Mouse (Mus musculus) cerebellum, postnatal 4 days (tissue): ENCODE measurements around the gene Wee2.

Experiments
- DNase-seq, 2 experiments: peaks; one replicate each; pipeline ENCODE4 v3.0.0; 2022; ENCODE audit warnings: low spot score in 2 of 2, mixed read lengths in 1 of 2

The Wee2 gene

DNA sequence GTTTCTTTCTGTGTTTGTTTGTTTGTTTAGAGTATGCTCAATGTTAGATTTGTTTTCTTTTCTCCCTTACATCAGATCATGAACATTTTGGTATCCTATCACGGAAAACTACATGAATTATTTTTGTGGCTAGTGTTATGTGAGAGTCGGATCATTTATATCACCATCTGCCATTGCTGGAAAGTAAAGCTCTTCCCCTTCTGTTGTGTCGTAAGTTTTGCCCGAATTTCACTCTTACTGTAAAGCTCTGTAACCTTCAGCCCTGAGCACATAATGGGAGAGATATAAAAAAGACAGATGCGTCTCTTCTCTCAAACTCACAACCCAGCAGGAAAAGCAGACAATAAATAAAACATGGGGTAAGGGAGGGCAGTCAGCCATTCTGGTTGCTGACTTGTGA is at the start of gene Wee2:
Gene Wee2 (plus strand): TSS at position 153 of the 400 bp plus-strand sequence.
- no peak for DNase-seq

DNA sequence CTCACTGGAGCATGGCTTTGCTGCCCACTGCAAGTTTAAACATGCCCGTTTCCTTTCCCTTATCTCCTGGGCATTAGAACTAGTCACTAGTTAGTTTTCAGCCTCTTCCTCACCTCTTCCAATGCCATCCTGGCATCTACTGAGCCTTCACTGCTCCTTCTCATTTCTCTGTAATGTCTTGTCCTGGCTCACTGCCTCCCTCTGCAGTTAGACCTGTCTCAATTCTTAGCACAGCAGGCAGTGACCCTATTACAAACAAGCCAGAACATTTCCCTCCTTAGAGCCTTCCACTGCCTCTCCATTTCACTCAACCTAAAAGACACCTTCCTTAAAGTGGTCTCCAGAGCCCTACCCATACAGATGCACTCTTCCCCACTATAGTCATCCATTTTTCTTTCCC is 47.9 kb upstream of the Wee2 start:
- no peak for DNase-seq

DNA sequence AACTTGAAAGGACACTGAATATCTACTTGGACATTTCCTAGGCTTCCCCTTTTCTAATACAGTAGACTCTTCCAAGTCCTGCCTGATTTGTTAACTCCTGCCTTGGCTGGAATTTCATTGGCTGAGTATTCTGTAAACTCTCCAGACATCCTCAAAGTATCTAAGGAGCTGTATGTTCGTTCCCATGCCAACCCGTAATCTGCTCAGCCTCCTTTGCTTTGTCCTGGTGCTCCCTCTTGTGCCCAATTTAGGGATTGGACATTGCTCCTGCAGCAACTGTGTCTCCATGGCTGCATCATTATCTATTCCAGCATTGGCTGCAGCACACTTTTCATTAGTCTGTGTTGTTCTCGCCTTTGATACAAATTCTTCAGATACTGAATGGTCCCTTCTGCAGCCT is 45.7 kb upstream of the Wee2 start:
- DNase-seq: peak; percentile 68 to 85

DNA sequence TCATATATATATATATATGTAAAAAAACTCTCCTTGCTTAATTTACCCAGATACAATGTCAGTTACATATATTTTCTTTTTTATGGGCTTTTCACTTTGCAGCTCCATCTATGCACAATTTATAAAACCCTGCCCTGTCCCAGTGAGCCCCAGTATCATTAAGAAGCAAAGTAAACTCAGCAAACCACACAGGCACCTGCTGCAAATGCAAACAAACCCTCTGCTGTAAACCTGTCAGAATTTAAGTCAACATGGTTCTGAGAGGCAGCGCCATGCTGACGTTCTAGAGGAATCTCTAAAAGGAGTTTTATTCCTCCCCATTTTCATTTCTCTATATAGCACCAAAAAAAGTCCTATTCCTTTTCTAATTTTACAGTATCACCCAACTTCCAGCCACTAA is 36.9 kb upstream of the Wee2 start:
- no peak for DNase-seq

DNA sequence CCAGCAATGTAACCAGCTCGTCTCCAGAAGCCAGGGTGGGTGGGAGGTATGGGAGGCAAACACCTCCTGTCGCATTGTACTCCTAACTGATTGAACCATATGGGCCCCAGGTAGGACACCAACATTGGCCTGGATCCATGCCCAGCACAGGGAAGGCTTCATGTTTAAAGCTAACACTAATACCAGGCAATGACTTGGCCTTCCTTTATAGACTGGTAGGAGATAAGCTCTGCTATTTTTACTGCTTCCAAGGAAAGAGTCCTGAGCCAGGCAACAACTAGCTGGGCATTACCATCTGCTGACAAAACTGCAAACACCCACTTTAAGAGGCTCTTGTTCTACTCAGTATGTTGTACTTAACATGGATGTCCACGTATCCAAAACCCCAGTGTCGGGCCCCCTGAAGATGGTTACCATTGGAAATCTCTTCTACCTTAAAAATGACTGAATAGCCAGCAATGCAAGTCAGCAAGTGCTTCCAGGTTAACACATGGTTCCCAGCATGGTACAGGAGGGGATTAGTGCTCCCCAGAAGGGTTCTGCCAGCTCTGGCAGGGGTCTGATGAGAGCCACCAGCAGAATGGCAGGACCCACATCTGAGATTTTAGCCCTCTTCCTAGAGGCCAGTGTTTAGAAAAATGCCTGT is 35.1 kb upstream of the Wee2 start:
- DNase-seq: no peak

DNA sequence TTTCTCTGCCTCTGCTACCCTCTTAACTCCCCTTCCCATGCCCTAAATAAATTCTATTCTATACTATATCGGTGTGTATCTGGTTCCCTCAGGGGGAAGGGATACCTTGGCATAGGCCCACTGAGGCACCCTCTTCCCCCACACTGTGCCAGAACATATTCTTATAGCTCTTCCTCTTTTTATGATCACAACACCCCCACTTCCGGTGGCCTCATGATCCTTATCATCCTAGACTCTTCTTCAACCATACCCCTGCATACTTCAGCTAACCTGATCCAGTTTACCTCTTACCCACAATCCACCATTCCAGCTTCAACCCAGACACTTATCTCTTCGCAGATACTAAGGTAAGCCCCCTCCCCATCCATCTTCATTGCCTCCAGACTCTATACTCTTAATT is 27.8 kb upstream of the Wee2 start:
- DNase-seq: no peak

DNA sequence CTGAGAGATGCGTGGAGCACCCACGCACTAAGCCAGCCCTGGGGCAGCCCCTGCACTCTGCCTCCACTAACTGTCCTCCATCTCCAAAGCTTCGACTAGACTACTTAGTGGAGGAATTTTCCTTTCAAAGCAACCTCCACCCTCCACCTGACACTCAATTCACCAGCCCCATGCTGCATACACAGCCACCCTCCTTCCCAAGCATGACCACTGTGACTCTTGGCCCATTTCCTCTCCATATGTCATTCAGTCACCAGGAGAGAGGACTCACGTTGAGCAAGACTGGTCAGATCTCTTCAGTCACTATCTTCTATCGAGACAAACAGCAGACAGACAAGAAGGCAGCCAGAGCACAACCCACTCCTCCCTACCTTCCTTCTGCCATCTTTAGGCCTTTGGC is 25.8 kb upstream of the Wee2 start:
- DNase-seq: no peak

DNA sequence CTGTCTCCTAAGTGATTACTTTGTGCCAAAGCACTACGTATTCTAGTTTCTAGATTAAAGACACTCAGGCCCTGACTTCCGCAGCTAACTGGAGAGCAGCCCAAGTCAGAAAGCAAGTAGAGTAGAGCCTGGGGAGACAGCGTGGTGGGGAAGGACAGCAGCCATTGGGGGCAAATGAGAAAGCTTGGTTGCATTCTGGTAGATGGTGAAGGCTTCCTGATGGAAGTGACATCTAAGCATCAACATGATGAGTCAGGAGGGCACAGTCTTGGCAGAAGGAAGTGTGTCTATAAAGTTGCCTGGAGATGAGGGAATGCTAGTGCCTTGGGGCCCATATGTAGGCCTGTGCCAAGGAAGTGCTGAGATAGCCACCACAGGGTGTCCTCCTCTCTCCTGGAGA is 25.3 kb upstream of the Wee2 start:
- DNase-seq: no peak

DNA sequence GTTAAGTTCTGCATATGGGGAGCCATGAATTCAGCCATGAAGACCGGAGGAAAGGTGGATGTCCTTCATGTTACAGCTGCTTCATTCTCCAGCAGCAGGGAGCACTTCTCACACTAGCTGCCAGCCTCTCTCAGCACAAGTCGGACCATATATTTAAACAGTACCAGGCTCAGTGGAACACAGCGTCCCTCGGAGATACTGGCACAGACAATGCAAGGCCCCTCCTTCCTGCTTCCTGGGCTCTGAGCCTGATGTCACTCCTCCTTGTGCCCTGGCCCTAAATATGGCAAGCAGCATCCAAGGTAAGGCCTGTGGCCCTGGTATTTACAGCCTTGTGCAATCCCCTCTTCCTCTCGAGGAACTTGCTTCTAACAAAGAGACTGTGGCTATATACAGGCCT is 23.1 kb upstream of the Wee2 start:
- no peak for DNase-seq

DNA sequence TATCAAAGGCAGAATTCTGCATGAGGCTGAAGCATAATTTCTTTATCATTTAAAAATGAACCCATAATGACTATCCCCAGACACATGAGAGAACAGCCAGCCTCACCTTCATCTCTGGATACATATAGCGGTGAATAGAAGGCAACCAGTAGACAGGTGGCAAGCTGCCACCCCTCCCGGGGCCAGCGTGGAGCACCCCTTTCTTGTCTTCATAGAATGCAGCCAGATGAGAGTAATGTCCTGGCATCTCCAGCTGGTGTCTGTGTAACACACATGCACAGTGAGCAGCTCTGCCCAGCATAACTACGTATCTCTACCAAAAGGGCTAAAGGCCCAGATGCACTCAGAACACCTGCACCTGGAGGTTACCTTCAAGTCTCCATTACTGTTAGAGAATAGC is 20.5 kb upstream of the Wee2 start:
- DNase-seq: no peak

DNA sequence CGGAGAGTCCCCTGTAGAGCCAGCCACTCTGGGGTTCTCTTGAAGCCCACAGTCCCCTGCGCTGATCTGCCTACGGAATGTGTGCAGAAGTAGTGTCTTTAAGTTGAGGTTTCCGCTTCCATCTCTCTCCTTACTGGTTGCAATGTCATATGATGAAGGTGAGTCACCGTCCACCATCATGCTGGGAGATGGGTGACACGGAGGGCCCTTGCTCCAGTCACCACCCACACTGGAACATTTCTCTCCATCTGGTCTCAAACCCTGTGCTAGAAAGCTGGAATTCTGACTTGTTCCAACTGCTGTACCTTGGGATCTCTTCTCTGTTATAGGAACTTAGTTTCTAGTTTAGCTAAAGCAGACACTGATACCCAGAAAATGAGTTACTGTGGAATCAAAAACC is 17.8 kb upstream of the Wee2 start:
- DNase-seq: no peak

DNA sequence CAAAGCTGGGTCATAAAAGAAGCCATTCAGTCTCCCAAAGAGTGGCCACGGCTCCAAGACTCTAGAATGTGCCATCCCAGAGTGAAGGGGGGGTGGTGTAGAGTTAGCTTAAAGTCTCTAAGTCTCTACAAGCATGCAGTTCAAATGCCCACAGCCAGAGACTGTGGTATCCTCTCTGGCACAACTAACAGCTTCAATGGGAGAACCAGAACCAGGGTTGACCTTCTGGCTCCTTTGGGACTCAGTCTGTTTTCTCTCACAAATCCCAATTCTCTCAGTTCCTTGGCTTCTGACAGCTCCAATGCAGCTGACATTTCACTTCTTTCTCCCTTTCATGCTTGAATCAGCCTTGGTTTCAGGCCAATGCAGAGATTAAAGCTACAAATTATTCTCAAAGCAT is 15.9 kb upstream of the Wee2 start:
- DNase-seq: no peak

DNA sequence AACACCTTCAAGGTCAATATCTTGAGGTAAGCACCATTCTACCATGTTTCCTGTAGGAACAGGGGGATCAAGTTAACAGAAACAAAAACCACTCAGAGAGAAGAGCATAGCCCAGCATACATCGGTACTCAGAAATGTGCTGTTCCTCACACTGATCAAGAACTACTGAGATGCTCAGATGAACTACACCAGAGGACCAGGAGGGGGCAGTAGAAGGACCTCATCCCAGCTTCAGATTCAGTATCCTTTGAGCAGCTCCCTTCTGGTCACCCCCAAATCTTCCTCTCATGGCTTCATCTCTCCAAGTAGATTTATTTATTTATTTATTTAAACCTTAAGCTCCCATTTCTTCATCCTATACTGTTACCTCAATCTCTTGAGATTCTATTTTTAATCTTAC is 15.1 kb upstream of the Wee2 start:
- DNase-seq: peak in 1 of 2 experiments; percentile 51

DNA sequence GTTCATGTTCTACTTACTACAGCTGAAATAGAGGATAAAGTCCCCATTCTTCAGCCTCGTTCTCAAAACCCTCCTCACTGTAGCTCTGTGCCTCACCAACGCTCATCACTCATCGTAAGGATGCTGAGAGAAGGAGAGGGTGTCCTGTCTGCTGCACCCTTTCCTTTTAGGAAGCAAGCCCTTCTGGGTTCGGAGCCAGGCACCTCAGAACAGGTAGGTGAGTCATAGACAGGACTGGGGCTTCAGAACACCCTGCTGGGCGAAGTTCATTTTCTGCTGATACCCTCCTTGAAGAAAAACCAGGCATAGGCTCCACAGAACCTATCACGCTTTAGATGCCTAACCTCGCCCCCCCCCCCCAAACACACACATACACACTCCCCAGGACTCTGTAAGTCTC is 11.4 kb upstream of the Wee2 start:
- DNase-seq: no peak

DNA sequence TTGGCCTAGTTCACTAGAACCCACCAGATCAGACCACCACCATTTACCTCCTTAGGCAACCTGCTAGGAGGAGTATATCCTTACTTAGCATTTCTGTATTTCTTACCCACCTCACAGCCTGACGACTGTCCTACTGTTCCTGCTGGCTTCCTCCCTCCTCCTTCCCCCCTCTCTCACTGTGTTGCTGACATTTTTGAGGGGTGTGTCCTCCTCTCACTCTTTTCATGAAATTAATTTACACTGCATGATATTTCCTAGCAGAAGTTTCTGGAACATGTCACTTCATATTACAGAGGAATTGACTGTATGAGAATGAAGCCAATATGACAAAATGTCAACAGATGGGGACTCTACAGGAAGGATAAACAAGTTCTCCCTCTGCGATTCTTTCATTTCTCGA is 10.2 kb upstream of the Wee2 start:
- no peak for DNase-seq

DNA sequence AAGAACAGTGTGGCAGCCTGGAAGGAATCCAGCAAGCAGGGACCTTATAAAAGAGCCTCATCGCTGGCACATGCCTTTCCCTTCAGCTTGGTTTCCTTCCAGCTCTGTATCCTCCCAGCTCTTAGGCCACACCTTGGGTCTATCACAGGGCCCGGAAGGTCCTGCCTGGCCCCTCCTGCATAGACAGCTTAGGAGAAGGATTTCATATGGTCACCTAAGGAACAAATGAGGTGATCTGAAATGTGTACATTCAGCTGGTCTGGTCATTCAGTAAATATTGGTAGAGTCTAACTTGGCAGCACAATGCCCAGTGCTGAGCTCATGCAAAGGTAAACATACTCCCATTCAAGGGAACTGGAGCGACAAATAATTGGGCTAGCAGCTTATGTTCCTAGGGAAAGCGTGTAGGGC is 9.4 kb upstream of the Wee2 start:
- no peak for DNase-seq

DNA sequence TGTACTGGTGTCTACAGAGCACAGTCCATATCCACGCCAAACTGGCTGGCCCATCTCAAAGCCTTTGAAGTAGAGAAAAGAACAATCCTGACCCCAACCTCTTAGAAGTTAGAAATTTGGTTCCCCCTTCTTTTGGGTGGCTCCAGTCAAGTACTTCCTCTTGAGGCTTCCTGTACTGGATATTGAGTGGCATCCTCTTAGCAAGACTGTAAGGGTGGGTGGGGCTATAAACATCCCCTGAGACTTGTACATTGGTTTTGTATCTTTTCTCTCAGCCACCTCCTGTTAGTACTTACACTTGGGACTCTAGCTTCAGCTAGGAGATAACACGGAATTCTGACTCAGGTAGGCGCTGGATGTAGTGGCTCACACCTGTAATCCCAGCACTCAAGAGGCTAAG is 8.6 kb upstream of the Wee2 start:
- DNase-seq: no peak

DNA sequence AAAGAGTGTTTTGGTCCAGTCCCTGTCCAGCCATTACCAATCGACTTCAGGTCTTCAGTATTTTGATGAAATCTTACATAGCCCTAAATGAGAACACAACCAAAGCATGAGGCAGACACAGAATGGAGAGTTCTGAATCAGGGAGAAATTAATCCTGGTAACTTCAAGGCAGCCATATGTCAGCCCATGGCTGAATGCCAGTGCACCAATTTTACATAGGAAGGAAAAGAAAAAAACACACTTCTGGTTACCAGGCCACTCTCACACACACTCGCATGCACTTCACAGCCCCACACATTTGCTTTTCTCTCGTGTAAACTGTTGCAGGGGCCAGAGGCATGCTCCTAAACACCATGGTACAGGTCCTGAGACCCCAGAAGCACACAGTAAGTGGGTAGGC is 8.0 kb upstream of the Wee2 start:
- DNase-seq: no peak

DNA sequence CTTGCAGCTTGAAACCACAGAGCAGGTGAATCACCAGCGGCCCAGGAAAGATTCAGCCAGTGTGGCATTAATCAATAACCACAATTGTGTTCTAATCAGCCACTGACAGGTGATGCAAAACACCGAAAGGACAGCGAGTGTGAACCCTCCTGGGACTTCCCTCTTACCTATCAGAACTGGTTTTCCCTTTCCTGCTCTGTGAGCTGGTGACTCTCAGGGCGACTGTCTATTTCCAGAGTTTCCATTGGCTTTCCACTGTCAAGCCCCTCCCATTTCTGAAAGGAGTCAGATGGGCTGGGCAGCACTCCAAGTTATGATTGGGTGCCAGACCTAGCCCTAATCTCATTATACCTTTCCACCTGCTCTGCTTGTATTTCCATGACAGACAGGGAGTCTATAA is 7.5 kb upstream of the Wee2 start:
- DNase-seq: peak in 1 of 2 experiments; percentile 69

DNA sequence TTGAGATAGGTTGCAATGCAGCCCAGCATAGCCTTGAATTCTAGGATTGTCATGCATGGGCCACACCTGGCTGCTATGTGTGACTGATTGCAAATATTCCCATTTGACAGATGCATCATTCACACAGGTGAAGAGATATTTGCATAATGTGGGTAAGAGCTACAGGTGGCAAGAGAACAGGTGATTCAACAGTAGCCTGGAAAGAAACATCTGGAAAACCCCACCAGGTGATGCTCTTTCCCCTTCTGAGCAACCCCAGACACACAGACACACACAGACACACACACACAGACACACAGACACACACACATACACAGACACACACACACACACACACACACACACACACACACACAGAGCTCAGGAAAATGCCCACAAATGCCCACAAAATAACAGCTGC is 7.1 kb upstream of the Wee2 start:
- DNase-seq: no peak

DNA sequence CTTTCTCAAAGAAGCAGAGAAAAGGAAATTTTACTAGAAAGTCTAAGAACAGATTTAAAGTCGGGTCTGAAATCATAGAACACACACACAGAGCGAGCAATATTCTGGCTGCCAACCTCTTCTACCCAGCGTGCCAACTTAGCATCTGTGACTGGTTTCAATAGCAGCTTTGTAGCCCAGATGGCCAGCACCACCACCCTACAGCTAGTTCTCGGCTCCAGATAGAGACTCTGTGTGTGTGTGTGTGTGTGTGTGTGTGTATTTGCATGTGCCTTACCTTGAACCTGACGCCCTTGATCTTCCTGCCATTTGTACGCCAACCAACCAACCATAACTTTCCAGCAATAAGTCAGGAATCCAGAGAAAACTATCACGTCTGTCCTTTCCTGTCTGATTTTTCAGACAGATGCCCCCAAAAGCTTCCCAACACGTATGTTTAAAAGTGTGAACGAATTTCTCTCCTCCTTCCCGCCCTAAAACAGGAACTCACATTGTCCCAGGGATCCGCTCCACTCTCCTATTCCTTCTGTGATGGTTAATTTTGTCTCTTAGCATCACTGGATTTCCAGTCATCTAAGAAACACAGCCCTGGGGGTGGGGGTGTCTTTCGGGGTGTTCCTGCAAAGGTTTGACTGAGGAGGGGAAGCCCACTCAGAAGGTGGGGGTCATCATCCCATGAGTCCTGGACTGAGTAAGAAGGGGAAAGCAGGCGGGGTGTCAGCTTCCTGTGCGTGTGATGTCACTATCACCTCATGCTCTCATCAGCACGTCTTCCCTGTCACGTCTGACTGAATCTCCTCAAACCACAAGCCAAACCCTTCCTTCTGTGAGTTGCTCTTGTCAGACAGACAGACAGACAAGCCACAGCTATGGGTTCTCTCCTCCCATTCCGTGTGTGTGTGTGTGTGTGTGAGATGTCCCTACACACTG is 6.3 kb upstream of the Wee2 start:
- DNase-seq: peak in 1 of 2 experiments; percentile 68

DNA sequence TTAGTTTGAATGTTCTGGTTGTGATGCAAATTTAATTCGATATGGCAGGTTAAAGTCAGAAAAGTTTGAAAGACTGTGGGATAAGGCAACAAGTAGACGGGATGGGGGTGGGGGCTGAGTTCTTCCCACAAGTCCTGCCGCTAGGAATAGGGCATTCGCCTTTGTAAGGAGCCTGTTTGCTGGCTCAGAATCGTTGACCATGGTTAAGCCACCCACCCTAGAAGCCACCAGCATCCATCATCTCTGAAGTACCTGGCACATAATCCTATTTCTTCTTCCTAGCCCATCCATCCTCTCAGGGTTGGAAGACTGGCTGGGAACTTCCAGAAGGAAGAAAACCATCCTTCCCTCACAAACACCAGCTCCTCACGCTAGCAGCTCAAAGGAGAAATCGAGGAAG is 4.2 kb upstream of the Wee2 start:
- DNase-seq: no peak
